Mouse (Mus musculus): Measurements from ENCODE around the gene AC161166.1. TPM values are rescaled to one million over a fixed set of nuclear protein-coding genes. Genes with fewer than 3 reads are reported as not detected.
A peak's percentile ranks its signal among the peaks of the same experiment; 100 is the strongest.
"Not testable (repeated sequence)": the region's sequence is repeated elsewhere in the genome, so short reads cannot be mapped to it uniquely, and the experiment has no call there.

Gene AC161166.1
- polyA plus RNA-seq, 1 experiment = not detected

DNA sequence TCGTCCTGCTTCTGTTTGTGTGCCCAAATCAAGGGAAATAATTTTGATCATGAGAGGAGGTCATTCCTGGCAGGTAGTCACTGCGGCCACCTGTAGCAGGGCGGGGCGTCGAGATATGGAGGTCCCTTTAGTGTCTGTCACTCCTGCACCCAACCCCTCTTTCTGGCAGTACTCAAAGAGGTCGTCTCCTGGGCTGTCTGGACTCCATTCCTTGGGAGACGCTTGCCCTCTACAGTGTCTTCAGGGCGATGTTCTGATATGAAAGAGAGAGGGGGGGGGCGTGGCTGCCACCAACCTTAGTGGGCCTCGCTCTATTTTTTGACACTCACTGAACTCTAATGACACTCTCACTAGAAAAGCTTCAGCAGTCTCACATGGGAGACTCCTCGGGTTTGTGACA lies 17.3 kb upstream of the AC161166.1 start:
- H3K4me1 ChIP-seq (ENCODE audit: control insufficient read depth, insufficient read depth, low read length) = peaks cover 6% of the 10 kb centered on the region
- peak overlapping the region; percentile 79 for H3K4me3 ChIP-seq (ENCODE audit: insufficient read depth, low read length)
- no peak for TF ChIP-seq POLR2A (IDR thresholded peaks at IDR 0.05; ENCODE audit: borderline replicate concordance, low read depth, low read length)
- no peak for TF ChIP-seq CTCF (IDR thresholded peaks at IDR 0.05; ENCODE audit: low read depth, low read length)
- no peak overlapping the region for H3K27ac ChIP-seq (ENCODE audit: insufficient read depth, low read depth, low read length)

DNA sequence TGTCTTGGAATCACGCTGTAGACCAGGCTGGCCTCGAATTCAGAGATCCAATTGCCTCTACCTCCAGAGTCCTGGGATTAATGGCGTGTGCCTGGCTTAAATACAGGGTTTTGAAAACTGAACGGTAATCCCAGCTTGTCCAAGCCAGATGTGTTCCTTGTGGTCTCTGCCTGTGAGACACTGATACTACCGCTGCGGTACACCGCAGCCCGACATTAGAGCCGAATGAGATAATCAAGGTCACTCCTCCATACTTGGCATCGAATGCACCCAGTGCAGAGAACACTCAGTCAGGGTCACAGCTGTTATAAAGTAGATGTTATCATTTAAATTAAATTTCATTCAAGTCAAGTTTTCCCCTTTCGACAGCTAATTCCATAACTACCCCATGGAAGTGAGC lies 16.6 kb upstream of the AC161166.1 start:
- Histone ChIP-seq H3K4me1 (ENCODE audit: control insufficient read depth, insufficient read depth, low read length) (peaks cover 6% of the 10 kb centered on the region), H3K27ac (ENCODE audit: insufficient read depth, low read depth, low read length) (no peak overlapping the region), H3K4me3 (ENCODE audit: insufficient read depth, low read length) (no peak overlapping the region)
- TF ChIP-seq CTCF (IDR thresholded peaks at IDR 0.05; ENCODE audit: low read depth, low read length) = no peak
- TF ChIP-seq POLR2A (IDR thresholded peaks at IDR 0.05; ENCODE audit: borderline replicate concordance, low read depth, low read length) = no peak

DNA sequence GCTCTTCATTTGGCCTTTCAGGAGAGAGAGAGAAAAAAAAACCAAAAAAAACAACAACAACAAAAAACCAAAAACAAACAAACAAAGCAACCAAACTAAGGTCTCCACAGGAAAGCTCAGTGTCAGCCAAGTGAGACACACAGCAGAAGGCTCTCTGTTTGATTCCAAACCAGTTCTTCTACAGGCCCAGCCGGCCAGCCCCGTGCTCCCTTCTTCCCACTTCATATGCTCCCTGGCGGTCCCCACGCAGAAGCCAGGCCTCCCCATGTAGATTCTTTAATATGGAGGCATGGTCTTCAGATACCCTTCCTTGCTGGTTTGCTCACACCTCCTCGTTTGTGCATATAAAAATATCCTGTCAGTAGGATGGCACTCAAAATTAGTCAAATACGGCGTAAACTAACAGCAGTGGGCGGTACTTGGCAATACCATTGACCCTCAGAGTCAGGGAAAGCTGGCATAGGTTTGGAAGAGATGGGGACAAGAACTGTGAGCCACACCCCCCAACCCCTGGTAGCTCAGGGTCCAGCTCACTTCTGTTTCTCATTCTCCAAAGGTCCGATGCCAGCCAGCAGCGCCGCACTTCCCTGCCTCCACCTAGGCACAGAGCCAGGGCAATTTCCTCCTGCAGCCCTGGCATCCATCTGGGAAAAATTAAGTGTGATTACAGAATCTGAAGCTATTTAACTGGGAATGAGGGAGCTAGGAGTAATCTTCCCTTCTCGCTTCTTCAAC lies 13.6 kb upstream of the AC161166.1 start:
- TF ChIP-seq CTCF (IDR thresholded peaks at IDR 0.05; ENCODE audit: low read depth, low read length) = no peak
- no peak for TF ChIP-seq POLR2A (IDR thresholded peaks at IDR 0.05; ENCODE audit: borderline replicate concordance, low read depth, low read length)
- peaks cover 6% of the 10 kb centered on the region for H3K4me1 ChIP-seq (ENCODE audit: control insufficient read depth, insufficient read depth, low read length)
- no peak overlapping the region for H3K4me3 ChIP-seq (ENCODE audit: insufficient read depth, low read length)
- H3K27ac ChIP-seq (ENCODE audit: insufficient read depth, low read depth, low read length) = no peak overlapping the region

DNA sequence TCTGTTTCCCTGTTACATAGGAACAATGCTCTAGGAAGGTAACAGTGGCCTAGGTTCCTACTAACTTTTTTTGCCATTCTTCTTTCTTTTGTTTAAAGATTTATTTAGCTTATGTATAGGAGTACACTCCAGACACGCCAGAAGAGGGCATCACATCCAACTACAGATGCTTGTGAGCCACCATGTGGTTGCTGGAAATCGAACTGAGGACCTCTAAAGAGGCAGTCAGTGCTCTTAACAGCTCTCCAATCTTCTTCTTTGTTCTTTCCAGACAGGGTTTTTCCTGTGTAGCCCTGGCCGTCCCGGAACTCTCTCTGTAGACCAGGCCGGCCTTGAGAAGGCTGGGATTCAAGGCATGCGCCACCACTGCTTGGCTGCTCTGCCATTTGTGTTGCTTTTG lies 12.7 kb upstream of the AC161166.1 start:
- Histone ChIP-seq H3K4me1 (ENCODE audit: control insufficient read depth, insufficient read depth, low read length) (peaks cover 6% of the 10 kb centered on the region), H3K4me3 (ENCODE audit: insufficient read depth, low read length) (no peak overlapping the region), H3K27ac (ENCODE audit: insufficient read depth, low read depth, low read length) (no peak overlapping the region)
- no peak for TF ChIP-seq POLR2A (IDR thresholded peaks at IDR 0.05; ENCODE audit: borderline replicate concordance, low read depth, low read length)
- TF ChIP-seq CTCF (IDR thresholded peaks at IDR 0.05; ENCODE audit: low read depth, low read length) = no peak

DNA sequence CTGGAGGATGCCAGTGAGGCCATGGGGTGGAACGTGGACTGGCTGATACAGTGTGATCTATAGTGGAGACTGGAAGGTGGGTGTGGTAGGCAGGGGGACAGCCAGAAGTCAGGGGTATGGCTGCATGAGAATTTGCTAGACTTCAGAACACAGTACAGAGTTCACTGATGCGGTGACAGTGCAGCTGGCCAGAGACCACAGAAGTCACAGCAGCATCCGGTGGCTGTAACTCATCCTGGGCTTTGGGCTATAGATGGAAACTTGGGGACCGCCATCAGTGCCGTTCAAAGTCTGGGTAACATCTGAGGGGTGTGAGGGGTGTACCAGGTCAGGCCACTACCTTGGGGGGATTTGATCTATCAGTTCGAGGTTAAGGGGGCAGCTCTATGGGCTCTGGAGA lies 11.5 kb upstream of the AC161166.1 start:
- H3K27ac ChIP-seq (ENCODE audit: insufficient read depth, low read depth, low read length) = no peak overlapping the region
- TF ChIP-seq POLR2A (IDR thresholded peaks at IDR 0.05; ENCODE audit: borderline replicate concordance, low read depth, low read length) (no peak), CTCF (IDR thresholded peaks at IDR 0.05; ENCODE audit: low read depth, low read length) (no peak)
- H3K4me1 ChIP-seq (ENCODE audit: control insufficient read depth, insufficient read depth, low read length) = no peaks in the 10 kb centered on the region
- no peak overlapping the region for H3K4me3 ChIP-seq (ENCODE audit: insufficient read depth, low read length)

DNA sequence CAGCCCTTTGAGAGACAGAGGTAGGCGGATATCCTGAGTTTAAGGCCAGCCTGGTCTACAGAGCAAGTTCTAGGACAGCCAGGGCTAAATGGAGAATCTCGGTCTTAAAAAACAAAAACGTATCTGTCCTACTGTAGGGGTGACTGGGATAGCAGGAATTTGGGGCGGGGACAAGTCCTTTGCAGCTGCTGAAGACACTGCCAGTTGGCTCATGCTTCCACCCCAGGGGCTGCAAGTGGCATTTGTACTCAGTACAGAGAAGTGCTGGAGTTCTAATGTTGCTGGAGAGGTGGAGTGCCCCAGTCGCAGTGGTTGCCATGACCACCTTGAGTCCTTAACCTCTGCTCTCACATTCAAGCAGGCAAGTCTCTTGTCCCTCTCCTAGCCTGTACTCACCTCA lies 10.6 kb upstream of the AC161166.1 start:
- TF ChIP-seq CTCF (IDR thresholded peaks at IDR 0.05; ENCODE audit: low read depth, low read length) (no peak), POLR2A (IDR thresholded peaks at IDR 0.05; ENCODE audit: borderline replicate concordance, low read depth, low read length) (no peak)
- Histone ChIP-seq H3K4me3 (ENCODE audit: insufficient read depth, low read length) (no peak overlapping the region), H3K4me1 (ENCODE audit: control insufficient read depth, insufficient read depth, low read length) (no peaks in the 10 kb centered on the region), H3K27ac (ENCODE audit: insufficient read depth, low read depth, low read length) (no peak overlapping the region)

DNA sequence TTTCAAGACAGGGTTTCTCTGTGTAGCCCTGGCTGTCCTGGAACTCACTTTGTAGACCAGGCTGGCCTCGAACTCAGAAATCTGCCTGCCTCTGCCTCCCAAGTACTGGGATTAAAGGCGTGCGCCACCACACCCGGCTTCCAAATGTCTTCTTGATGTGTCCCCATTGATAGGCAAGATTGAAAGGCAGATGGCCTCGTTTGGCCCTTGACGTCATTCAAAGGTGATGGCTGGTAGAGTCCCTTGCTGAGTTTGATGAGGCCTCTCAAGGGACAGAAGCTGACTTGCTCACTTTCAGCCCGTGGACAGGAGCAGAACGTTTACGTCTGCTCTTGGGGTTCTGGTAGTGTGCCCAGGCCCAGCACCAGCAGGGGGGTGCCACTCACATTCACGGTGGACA lies 7.8 kb upstream of the AC161166.1 start:
- not testable (repeated sequence) for H3K4me3 ChIP-seq (ENCODE audit: insufficient read depth, low read length); H3K27ac ChIP-seq (ENCODE audit: insufficient read depth, low read depth, low read length); H3K4me1 ChIP-seq (ENCODE audit: control insufficient read depth, insufficient read depth, low read length)

DNA sequence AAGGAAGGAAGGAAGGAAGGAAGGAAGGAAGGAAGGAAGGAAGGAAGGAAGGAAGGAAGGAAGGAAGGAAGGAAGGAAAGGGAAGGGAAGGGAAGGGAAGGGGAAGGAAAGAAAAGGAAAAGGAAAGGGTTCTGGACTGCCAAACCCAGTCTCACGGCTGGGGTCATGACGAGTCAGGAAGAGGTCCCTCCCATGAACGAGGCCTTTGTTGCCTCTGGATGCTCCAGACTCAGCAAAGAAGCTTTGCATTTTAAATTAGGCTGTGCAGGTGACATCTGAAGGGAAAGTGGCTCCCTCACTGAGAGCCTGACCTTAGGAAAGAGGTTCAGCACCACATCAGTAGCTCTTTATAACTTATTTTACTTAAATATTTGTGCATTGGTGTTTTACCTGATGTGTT lies 6.9 kb upstream of the AC161166.1 start:
- no peak for TF ChIP-seq POLR2A (IDR thresholded peaks at IDR 0.05; ENCODE audit: borderline replicate concordance, low read depth, low read length)
- TF ChIP-seq CTCF (IDR thresholded peaks at IDR 0.05; ENCODE audit: low read depth, low read length) = no peak

DNA sequence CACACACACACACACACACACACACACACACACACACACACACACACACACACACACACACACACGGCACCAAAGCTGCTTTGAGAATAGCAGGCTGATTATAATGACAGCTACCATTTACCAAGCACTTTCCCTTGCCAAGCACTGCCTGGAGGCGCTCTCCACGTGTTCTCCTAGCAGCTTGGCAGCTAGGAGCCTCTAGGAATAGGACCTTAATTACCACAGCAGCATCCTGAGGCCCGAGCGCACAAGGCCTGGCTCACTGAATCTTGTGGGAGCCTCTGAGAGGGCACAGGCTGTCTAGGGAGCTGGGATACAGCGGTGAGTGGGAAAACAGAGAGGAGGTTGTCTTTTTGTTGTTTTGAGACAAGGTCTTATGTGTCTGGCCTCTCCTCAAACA lies 5.4 kb upstream of the AC161166.1 start:
- TF ChIP-seq CTCF (IDR thresholded peaks at IDR 0.05; ENCODE audit: low read depth, low read length) = no peak
- TF ChIP-seq POLR2A (IDR thresholded peaks at IDR 0.05; ENCODE audit: borderline replicate concordance, low read depth, low read length) = no peak
- H3K4me1 ChIP-seq (ENCODE audit: control insufficient read depth, insufficient read depth, low read length) = no peaks in the 10 kb centered on the region
- no peak overlapping the region for H3K4me3 ChIP-seq (ENCODE audit: insufficient read depth, low read length)
- no peak overlapping the region for H3K27ac ChIP-seq (ENCODE audit: insufficient read depth, low read depth, low read length)

More for the DNA sequence above, 6.9 kb upstream of the AC161166.1 start:
- Histone ChIP-seq H3K4me3 (ENCODE audit: insufficient read depth, low read length) (no peak overlapping the region), H3K27ac (ENCODE audit: insufficient read depth, low read depth, low read length) (no peak overlapping the region), H3K4me1 (ENCODE audit: control insufficient read depth, insufficient read depth, low read length) (no peaks in the 10 kb centered on the region)

DNA sequence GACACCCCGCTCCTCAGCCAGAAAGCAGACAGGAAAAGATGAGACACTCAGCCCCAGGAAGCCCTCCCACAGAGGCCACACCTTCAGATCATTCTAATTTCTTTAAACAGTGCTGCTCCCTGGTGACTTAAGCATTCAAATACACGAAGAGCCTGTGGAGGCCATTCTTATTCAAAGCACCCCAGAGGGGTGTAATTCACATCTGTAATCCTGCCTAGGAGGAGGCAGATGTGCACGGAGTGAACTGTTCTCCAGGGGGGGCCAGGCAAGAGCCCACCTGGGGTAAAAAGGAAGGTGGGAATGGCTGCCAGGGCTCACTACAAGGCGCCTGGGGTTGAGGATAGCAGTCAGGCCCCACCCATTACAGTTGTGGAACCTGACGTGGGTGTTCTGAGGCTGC lies 4.8 kb upstream of the AC161166.1 start:
- H3K4me3 ChIP-seq (ENCODE audit: insufficient read depth, low read length) = no peak overlapping the region
- H3K4me1 ChIP-seq (ENCODE audit: control insufficient read depth, insufficient read depth, low read length) = no peaks in the 10 kb centered on the region
- TF ChIP-seq CTCF (IDR thresholded peaks at IDR 0.05; ENCODE audit: low read depth, low read length) (no peak), POLR2A (IDR thresholded peaks at IDR 0.05; ENCODE audit: borderline replicate concordance, low read depth, low read length) (no peak)
- H3K27ac ChIP-seq (ENCODE audit: insufficient read depth, low read depth, low read length) = no peak overlapping the region

DNA sequence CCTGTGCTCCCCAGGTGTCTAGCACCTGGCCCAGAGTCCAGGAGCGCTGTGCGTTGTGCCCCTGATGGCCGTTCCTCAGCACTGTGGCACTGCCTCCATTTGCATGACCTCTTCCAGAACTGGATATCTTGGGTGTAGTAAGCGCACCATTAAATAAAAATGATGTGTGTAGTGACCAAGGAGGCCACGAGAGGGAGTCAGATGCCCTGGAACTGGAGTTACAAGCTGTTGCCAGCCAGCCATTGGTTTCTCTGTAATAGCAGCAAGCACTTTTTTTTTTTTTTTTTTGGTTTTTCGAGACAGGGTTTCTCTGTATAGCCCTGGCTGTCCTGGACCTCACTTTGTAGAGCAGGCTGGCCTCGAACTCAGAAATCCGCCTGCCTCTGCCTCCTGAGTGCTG lies 4.1 kb upstream of the AC161166.1 start:
- H3K4me3 ChIP-seq (ENCODE audit: insufficient read depth, low read length); H3K27ac ChIP-seq (ENCODE audit: insufficient read depth, low read depth, low read length); H3K4me1 ChIP-seq (ENCODE audit: control insufficient read depth, insufficient read depth, low read length): not testable (repeated sequence)

Data from bone marrow macrophage, adult 2 months (primary cell).